Mouse (Mus musculus): ENCODE results near the gene Lss. TPM values are rescaled to one million over a fixed set of nuclear protein-coding genes. Genes with fewer than 3 reads are reported as not detected.

Gene Lss
- total RNA-seq, 2 experiments from 2014 or later, result 7.0 to 10.1 TPM

DNA sequence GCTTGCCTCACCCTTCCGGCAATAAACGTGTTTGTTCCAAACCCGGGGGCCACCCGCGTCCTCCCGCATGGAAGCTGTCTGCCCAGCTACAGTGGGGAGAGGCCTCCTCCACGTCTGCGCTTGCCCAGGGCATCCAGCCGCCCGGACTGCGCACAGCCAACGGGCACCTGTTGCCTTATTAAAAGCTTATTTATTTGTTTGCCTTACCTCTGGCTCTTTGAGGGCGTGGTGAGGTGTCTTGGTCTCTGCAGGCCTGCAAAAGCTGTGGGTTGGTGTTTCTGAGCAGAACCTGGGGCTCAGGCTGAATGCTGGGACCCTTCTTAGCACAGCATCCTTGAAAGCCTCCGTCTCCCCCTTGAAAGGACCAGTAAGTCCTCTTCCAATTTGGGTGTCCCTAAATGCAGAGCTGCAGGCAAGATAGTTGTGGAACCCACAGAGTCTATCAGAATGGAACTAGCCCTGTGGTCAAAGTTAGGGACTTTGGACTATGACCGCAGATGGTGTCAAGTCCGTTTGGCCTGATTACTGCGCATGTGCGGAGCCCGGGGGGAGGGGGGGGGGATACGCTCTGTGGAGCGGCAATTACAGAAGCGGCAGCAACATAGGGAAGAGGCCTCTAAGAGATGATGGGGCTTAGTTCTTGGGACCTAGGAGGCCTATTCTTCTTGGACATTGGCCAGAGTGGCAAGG lies 38.8 kb downstream of the Lss start:
- DNase-seq, result no peak

GRCm38 (mm10) chr10:76571070-76571469 lies 39.7 kb downstream of the Lss start:
- no peak for DNase-seq

GRCm38 (mm10) chr10:76572151-76572550 lies 40.8 kb downstream of the Lss start:
- DNase-seq, result no peak

DNA sequence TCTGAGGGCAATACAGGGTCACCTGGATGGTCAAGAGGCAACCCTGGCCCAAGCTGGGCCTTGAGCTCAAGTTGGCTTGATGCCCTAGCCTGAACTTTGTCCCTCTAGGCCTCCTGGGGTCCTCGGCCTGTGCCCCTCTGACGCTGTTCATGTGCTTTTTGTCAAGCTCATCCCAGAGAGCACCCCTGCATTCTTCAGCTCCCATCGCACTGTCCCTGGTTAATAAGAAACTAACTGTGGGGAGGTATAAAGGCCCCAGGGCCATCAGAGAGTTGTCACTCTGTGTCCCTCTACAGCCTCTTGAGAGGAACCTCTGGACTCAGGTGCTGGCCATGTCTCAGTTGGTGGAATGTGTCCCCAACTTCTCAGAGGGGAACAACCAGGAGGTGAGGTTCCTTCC lies 44.0 kb downstream of the Lss start, which contains the start of gene Ftcd:
Gene Ftcd, plus strand, starts transcription at position 275 of the 400 bp plus-strand sequence.
- DNase-seq, result no peak

- no peak for DNase-seq
These were observed 45.5 kb downstream of the Lss start for GRCm38 (mm10) chr10:76576920-76577319.

- no peak for DNase-seq
These were observed 52.8 kb downstream of the Lss start for GRCm38 (mm10) chr10:76584138-76584537.

- no peak for DNase-seq
These were observed 54.8 kb downstream of the Lss start for GRCm38 (mm10) chr10:76586190-76586589.

DNA sequence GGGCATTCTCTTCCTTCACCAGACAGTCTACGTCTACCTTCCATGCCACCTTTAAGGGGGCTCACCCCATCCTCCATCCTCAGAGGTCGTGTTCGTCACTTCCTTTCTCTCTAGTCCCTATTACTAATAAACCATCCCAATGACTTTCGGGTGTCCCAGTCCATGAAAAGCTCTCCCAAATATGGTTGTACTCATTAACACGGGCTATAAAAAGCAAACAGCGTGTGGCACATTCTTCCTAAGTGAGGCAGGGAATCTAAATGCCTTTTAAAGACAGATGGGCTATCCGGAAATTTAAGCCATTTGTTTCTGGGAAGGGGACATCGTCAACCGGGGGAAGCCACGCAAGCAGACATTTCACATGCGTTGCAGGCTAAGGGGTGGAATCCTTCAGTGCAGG lies 58.8 kb downstream of the Lss start:
- DNase-seq, result no peak

- no peak for DNase-seq
These were observed 65.0 kb downstream of the Lss start for GRCm38 (mm10) chr10:76596338-76596737.

GRCm38 (mm10) chr10:76602690-76603089 lies 71.3 kb downstream of the Lss start:
- DNase-seq, result no peak

Other genes starting within 250 kb of the Lss start
- 10 to 100 TPM; 11.0 to 16.9 TPM for gene Dip2a, start 186.3 kb upstream of the Lss start, total RNA-seq (2021)
- gene AC141477.1, start 91.1 kb upstream of the Lss start, total RNA-seq (2021), result not detected
- gene Pcnt, start 88.8 kb upstream of the Lss start, total RNA-seq (2021), result 10 to 100 TPM; 45.1 to 56.7 TPM
- under 1 TPM; 0.21 to 0.38 TPM for gene 2610028H24Rik, start 82.5 kb upstream of the Lss start, total RNA-seq (2021)
- 10 to 100 TPM; 25.5 to 27.9 TPM for gene Mcm3ap, start 62.7 kb upstream of the Lss start, total RNA-seq (2021)
- 1 to 10 TPM; 3.5 to 3.7 TPM for gene Ybey, start 62.5 kb upstream of the Lss start, total RNA-seq (2021)
- not detected for gene Spatc1l, start 30.7 kb downstream of the Lss start, total RNA-seq (2021)
- gene Ftcd, start 44.1 kb downstream of the Lss start, total RNA-seq (2021), result not detected
- 100 to 1,000 TPM; 352 to 417 TPM for gene Col6a2, start 92.0 kb downstream of the Lss start, total RNA-seq (2021)
- 100 to 1,000 TPM; 336 to 400 TPM for gene Col6a1, start 194.6 kb downstream of the Lss start, total RNA-seq (2021)

All from gastrocnemius, postnatal 10 days (tissue).